Comparison of ENCODE assay signal across 8 mouse cellular contexts in genomic region chr10:121886805-121887204, GRCm38 (mm10).
DNase-seq lines count a peak whose midpoint lies in the region; ATAC-seq lines count a peak whose summit lies in the region.

No protein-coding gene starts in this region.

- no peak overlapping the region for H3K4me2 ChIP-seq in neural tube, embryonic 14.5 days (ENCODE audit: low read depth, low read length)

- peak; percentile 61 to 81 for DNase-seq in cerebellum, postnatal 10 days
- no peak for DNase-seq in cerebellum, postnatal 36 days
- DNase-seq in CD8-positive naive resting alpha-beta T cell, adult 2 months (ENCODE audit: low read depth in 2 of 2, low spot score in 2 of 2), result peak; percentile 27 to 46
- peak; percentile 10 to 68 for DNase-seq in frontal cortex, adult 2 months (ENCODE audit: extremely low spot score in 1 of 2, low spot score in 1 of 2)
- peak; percentile 38 to 47 for DNase-seq in left cerebral cortex, postnatal 10 days (ENCODE audit: extremely low spot score in 1 of 2, low spot score in 2 of 2)
- DNase-seq in urinary bladder, adult 18-20 months (ENCODE audit: low spot score in 2 of 2), result no peak
- DNase-seq in yolk sac, embryonic 10.5 days (ENCODE audit: low spot score), result no peak

- H3K27me3 ChIP-seq in neural tube, embryonic 14.5 days (ENCODE audit: control insufficient read depth, insufficient read depth, low read length), result no peaks in the 10 kb centered on the region

- peak; percentile 71; the same call in 1 of the 2 replicates for ATAC-seq in neural tube, embryonic 14.5 days (ENCODE audit: low read depth)

- H3K4me3 ChIP-seq in neural tube, embryonic 14.5 days (ENCODE audit: low read depth, low read length), result no peak overlapping the region

- intact Hi-C loops in left cerebral cortex, postnatal 10 days (cut with DNase I), result no loop called here

- H3K27ac ChIP-seq in neural tube, embryonic 14.5 days (ENCODE audit: low read depth, low read length), result peak overlapping the region; percentile 55

- no peak overlapping the region for H3K9ac ChIP-seq in neural tube, embryonic 14.5 days (replicated peaks; ENCODE audit: low read depth, low read length)

- H3K36me3 ChIP-seq in neural tube, embryonic 14.5 days (ENCODE audit: control insufficient read depth, insufficient read depth, low read length), result no peaks in the 10 kb centered on the region

- H3K4me1 ChIP-seq in neural tube, embryonic 14.5 days (ENCODE audit: control insufficient read depth, insufficient read depth, low read length), result peaks cover 19% of the 10 kb centered on the region

- WGBS in neural tube, embryonic 14.5 days, result 17% methylated on average over 6 of the region's 6 CpGs

- H3K9me3 ChIP-seq in neural tube, embryonic 14.5 days (ENCODE audit: control insufficient read depth, low read length), result no peaks in the 10 kb centered on the region

Comparison
In these comparisons a context has a peak if more than half of its experiments do, and no peak if none do; other contexts are left out.
1. DNase-seq: peak in cerebellum, postnatal 10 days (2 of 2), CD8-positive naive resting alpha-beta T cell, adult 2 months (2 of 2), frontal cortex, adult 2 months (2 of 2) and left cerebral cortex, postnatal 10 days (2 of 2); none in cerebellum, postnatal 36 days (0 of 2), urinary bladder, adult 18-20 months (0 of 2) and yolk sac, embryonic 10.5 days (single experiment).